20 mouse cellular contexts compared by ENCODE assay signal in genomic region chr15:31617261-31617660, GRCm38 (mm10). TPM values are rescaled to one million over a fixed set of nuclear protein-coding genes. Genes with fewer than 3 reads are reported as not detected.
DNase-seq lines count a peak whose midpoint lies in the region; ATAC-seq and TF ChIP-seq lines count a peak whose summit lies in the region.
"Had no signal": no experiment of that assay in that cellular context is flagged by ENCODE, and none has a peak within 500 bp of the region (broad histone marks: within the 10 kb centered on the region; RNA-seq: fewer than 3 reads in every experiment).

No protein-coding gene starts in this region.

- no peak for TF ChIP-seq CTCF in spleen, adult 2 months (IDR thresholded peaks at IDR 0.05; ENCODE audit: extremely low read depth, insufficient read depth, insufficient read length, insufficient replicate concordance)

- H3K9ac ChIP-seq in kidney, embryonic 14.5 days (ENCODE audit: low read depth, low read length), result no peak overlapping the region
- H3K9ac ChIP-seq: embryonic facial prominence, embryonic 12.5 days; forebrain, embryonic 13.5 days; forebrain, embryonic 15.5 days; forebrain, postnatal 0 days had no signal

- H3K4me2 ChIP-seq in kidney, embryonic 14.5 days (replicated peaks; ENCODE audit: low read depth, low read length), result no peak overlapping the region
- H3K4me2 ChIP-seq: embryonic facial prominence, embryonic 12.5 days; forebrain, embryonic 13.5 days; forebrain, embryonic 15.5 days had no signal

- no peak overlapping the region for H3K4me3 ChIP-seq in spleen, adult 2 months (ENCODE audit: extremely low read depth, insufficient read depth, insufficient read length)
- no peak overlapping the region for H3K4me3 ChIP-seq in kidney, embryonic 14.5 days (ENCODE audit: low read length)
- H3K4me3 ChIP-seq: embryonic facial prominence, embryonic 10.5 days; embryonic facial prominence, embryonic 12.5 days; forebrain, embryonic 13.5 days; forebrain, embryonic 15.5 days had no signal

- peak overlapping the region; percentile 27; the same call in 1 of the 2 replicates for H3K27ac ChIP-seq in spleen, adult 2 months (ENCODE audit: insufficient read depth, low read length)
- H3K27ac ChIP-seq in kidney, embryonic 14.5 days (ENCODE audit: low read depth, low read length), result no peak overlapping the region
- H3K27ac ChIP-seq: embryonic facial prominence, embryonic 10.5 days; embryonic facial prominence, embryonic 12.5 days; forebrain, embryonic 13.5 days; forebrain, embryonic 15.5 days had no signal

- no peaks in the 10 kb centered on the region for H3K9me3 ChIP-seq in kidney, embryonic 14.5 days (ENCODE audit: control insufficient read depth, low read length)
- H3K9me3 ChIP-seq: embryonic facial prominence, embryonic 10.5 days; embryonic facial prominence, embryonic 12.5 days; forebrain, embryonic 13.5 days; forebrain, embryonic 15.5 days had no signal

- H3K4me1 ChIP-seq in spleen, adult 2 months (ENCODE audit: control insufficient read depth, insufficient read depth, insufficient read length), result peaks cover 14% of the 10 kb centered on the region; the same call in 1 of the 2 replicates
- no peaks in the 10 kb centered on the region for H3K4me1 ChIP-seq in kidney, embryonic 14.5 days (ENCODE audit: control insufficient read depth, insufficient read depth, low read length)
- H3K4me1 ChIP-seq: embryonic facial prominence, embryonic 10.5 days; embryonic facial prominence, embryonic 12.5 days; forebrain, embryonic 13.5 days; forebrain, embryonic 15.5 days had no signal

- WGBS in spleen, adult 2 months, result 48% methylated on average over 9 of the region's 9 CpGs
- 87% methylated on average over 9 of the region's 9 CpGs for WGBS in kidney, embryonic 14.5 days

- TF ChIP-seq POLR2A in spleen, adult 2 months (IDR thresholded peaks at IDR 0.05; ENCODE audit: low read depth, low read length), result no peak

- H3K27me3 ChIP-seq in spleen, adult 2 months (ENCODE audit: control insufficient read depth, insufficient read depth, low read length), result no peaks in the 10 kb centered on the region
- H3K27me3 ChIP-seq in splenic B cell, adult 2 months (ENCODE audit: control insufficient read depth, insufficient read depth, low read length, poor library complexity, severe bottlenecking), result no peaks in the 10 kb centered on the region
- no peaks in the 10 kb centered on the region for H3K27me3 ChIP-seq in kidney, embryonic 14.5 days (ENCODE audit: control insufficient read depth, insufficient read depth, low read length)
- H3K27me3 ChIP-seq: embryonic facial prominence, embryonic 12.5 days; forebrain, embryonic 13.5 days; forebrain, embryonic 15.5 days had no signal

- no peak for DNase-seq in spleen, adult 2 months (ENCODE audit: low read depth in 1 of 2, low spot score in 2 of 2)
- DNase-seq in spleen, postnatal 10 days (ENCODE audit: low spot score in 2 of 2), result no peak
- DNase-seq in A20 (ENCODE audit: low read depth, low spot score), result peak; percentile 86
- peak; percentile 7 to 12 for DNase-seq in B cell, adult 2 months
- DNase-seq in splenic B cell, adult 2 months (ENCODE audit: low read depth, low spot score), result peak; percentile 58
- DNase-seq in cerebellum, adult 9-10 months, result no peak
- DNase-seq: adrenal gland, adult 2 months; adrenal gland, postnatal 10 days; adrenal gland, postnatal 25 days; cerebellum, adult 11 months; cerebellum, adult 18-20 months; cerebellum, adult 8-10 months; cerebellum, postnatal 10 days; cerebellum, postnatal 25 days; forebrain, postnatal 0 days had no signal

- H3K36me3 ChIP-seq in spleen, adult 2 months (ENCODE audit: control insufficient read depth, insufficient read depth, low read length), result no peaks in the 10 kb centered on the region
- H3K36me3 ChIP-seq in splenic B cell, adult 2 months (ENCODE audit: control insufficient read depth, insufficient read depth, low read length, poor library complexity, severe bottlenecking), result no peaks in the 10 kb centered on the region
- peaks cover 6% of the 10 kb centered on the region for H3K36me3 ChIP-seq in kidney, embryonic 14.5 days (ENCODE audit: control insufficient read depth, insufficient read depth, low read length)

- ATAC-seq in kidney, embryonic 14.5 days (ENCODE audit: low FRiP score, low TSS enrichment), result no peak
- ATAC-seq: forebrain, embryonic 13.5 days; forebrain, embryonic 15.5 days; forebrain, postnatal 0 days had no signal

RNA-seq across cellular contexts. Expression of gene Fam173b, which starts 15.6 kb away (rescaled TPM):
- polyA plus RNA-seq in spleen, adult 2 months (2012; rRNA removed), result 3.9 and 4.9 TPM in 2 replicates
- 12.3 and 13.1 TPM in 2 replicates for polyA plus RNA-seq in kidney, embryonic 14.5 days (2014; fragmentation: Nextera tagmentation; extraction: Ambion mirVana)

RNA-seq across cellular contexts. Expression of gene Cct5, which starts 15.7 kb away (rescaled TPM):
- 58.3 and 66.9 TPM in 2 replicates for polyA plus RNA-seq in spleen, adult 2 months (2012; rRNA removed)
- polyA plus RNA-seq in kidney, embryonic 14.5 days (2014; fragmentation: Nextera tagmentation; extraction: Ambion mirVana), result 639 and 654 TPM in 2 replicates

RNA-seq across cellular contexts. Expression of gene Cmbl, which starts 52.1 kb away (rescaled TPM):
- polyA plus RNA-seq in spleen, adult 2 months (2012; rRNA removed), result 6.4 and 12.4 TPM in 2 replicates
- 5.5 and 5.9 TPM in 2 replicates for polyA plus RNA-seq in kidney, embryonic 14.5 days (2014; fragmentation: Nextera tagmentation; extraction: Ambion mirVana)

Comparison
In these comparisons a context has a peak if more than half of its experiments do, and no peak if none do; other contexts are left out.
1. DNase-seq: peak in A20 (single experiment), B cell, adult 2 months (2 of 2) and splenic B cell, adult 2 months (single experiment); none in spleen, adult 2 months (0 of 2), spleen, postnatal 10 days (0 of 2) and cerebellum, adult 9-10 months (single experiment).